Comparison of ENCODE assay signal across 18 mouse cellular contexts in genomic region chr15:38402762-38403161, GRCm38 (mm10).
A peak's percentile ranks its signal among the peaks of the same experiment; 100 is the strongest.
DNase-seq lines count a peak whose midpoint lies in the region; TF ChIP-seq lines count a peak whose summit lies in the region.
"Had no signal": no experiment of that assay in that cellular context is flagged by ENCODE, and none has a peak within 500 bp of the region (broad histone marks: within the 10 kb centered on the region; RNA-seq: fewer than 3 reads in every experiment).

No protein-coding gene starts in this region.

- WGBS in lung, adult 2 months, result 74% methylated on average over 1 of the region's 1 CpGs

- H3K4me3 ChIP-seq in MEL (ENCODE audit: control insufficient read depth in 1 of 2, insufficient read depth in 1 of 2, low read depth in 2 of 2, low read length in 2 of 2), result no peak overlapping the region
- no peak overlapping the region for H3K4me3 ChIP-seq in lung, adult 2 months (replicated peaks; ENCODE audit: extremely low read depth, low read depth, low read length)

- TF ChIP-seq POLR2A in MEL (IDR thresholded peaks at IDR 0.05; ENCODE audit: control insufficient read depth in 1 of 2, insufficient read depth in 1 of 2, low read depth in 1 of 2, low read length in 2 of 2, poor library complexity in 1 of 2), result no peak
- no peak for TF ChIP-seq POLR2A in lung, adult 2 months (IDR thresholded peaks at IDR 0.05; ENCODE audit: borderline replicate concordance, extremely low read depth, low read depth, low read length)

- DNase-seq in MEL (ENCODE audit: low read depth, low spot score) (peak; percentile 71), MEL-GATA-1-ER (ENCODE audit: extremely low read depth, low read depth) (peak; percentile 66)
- no peak for DNase-seq in lung, adult 2 months
- no peak for DNase-seq in lung, adult 18-20 months
- DNase-seq: adrenal gland, adult 2 months; adrenal gland, adult 8-10 months; adrenal gland, postnatal 10 days; adrenal gland, postnatal 14 days; adrenal gland, postnatal 25 days; adrenal gland, postnatal 36 days; B cell, adult 2 months; cerebellum, adult 11 months; cerebellum, adult 11-12 months; cerebellum, adult 18-20 months; cerebellum, adult 2 months; cerebellum, adult 8-10 months had no signal

- H3K36me3 ChIP-seq in MEL (ENCODE audit: control insufficient read depth in 1 of 2, insufficient read depth in 2 of 2, low read length in 2 of 2), result peaks cover 0 to 27% of the 10 kb centered on the region in 2 experiments; a peak in 2 of 4 replicates
- H3K36me3 ChIP-seq: G1E had no signal

- TF ChIP-seq CTCF in MEL (IDR thresholded peaks at IDR 0.05 in 2 of 3, conservative IDR thresholded peaks at IDR 0.05 in 1 of 3; ENCODE audit: control insufficient read depth in 1 of 3, insufficient read depth in 1 of 3, low read depth in 2 of 3, low read length in 3 of 3, poor library complexity in 1 of 3, severe bottlenecking in 1 of 3), result no peak
- no peak for TF ChIP-seq CTCF in lung, adult 2 months (IDR thresholded peaks at IDR 0.05; ENCODE audit: insufficient read depth, low read length)

- TF ChIP-seq RAD21 in MEL (IDR thresholded peaks at IDR 0.05; ENCODE audit: low read depth, low read length), result no peak

- H3K9me3 ChIP-seq in MEL (replicated peaks; ENCODE audit: insufficient read depth, low read length), result no peaks in the 10 kb centered on the region
- H3K9me3 ChIP-seq: G1E had no signal

- peak; percentile 83 to 93 for TF ChIP-seq EP300 in MEL (IDR thresholded peaks at IDR 0.05; ENCODE audit: low read depth in 1 of 2, low read length in 2 of 2)

- H3K4me1 ChIP-seq in MEL (ENCODE audit: control insufficient read depth in 1 of 2, insufficient read depth in 2 of 2, low read length in 2 of 2), result peaks cover 9 to 29% of the 10 kb centered on the region in 2 experiments
- no peaks in the 10 kb centered on the region for H3K4me1 ChIP-seq in lung, adult 2 months (ENCODE audit: control insufficient read depth, insufficient read depth, low read length)

- no peak overlapping the region for H3K27ac ChIP-seq in MEL (ENCODE audit: control insufficient read depth, low read depth, low read length)

- no peaks in the 10 kb centered on the region for H3K79me2 ChIP-seq in MEL (ENCODE audit: control insufficient read depth, insufficient read depth, low read length, poor library complexity)

- no peak overlapping the region for H3K9ac ChIP-seq in MEL (ENCODE audit: control insufficient read depth, low read depth, low read length, poor library complexity, severe bottlenecking)

- peaks cover 1 to 5% of the 10 kb centered on the region in 2 experiments; a peak in 2 of 4 replicates for H3K27me3 ChIP-seq in MEL (ENCODE audit: control insufficient read depth in 1 of 2, insufficient read depth in 2 of 2, low read length in 2 of 2)
- H3K27me3 ChIP-seq: Patski had no signal

TF ChIP-seq in MEL, 35 proteins besides CTCF, POLR2A, EP300 and RAD21:
- no peak for TF ChIP-seq GABPA (IDR thresholded peaks at IDR 0.05; ENCODE audit: low read depth, low read length)
- TF ChIP-seq TCF12 (IDR thresholded peaks at IDR 0.05; ENCODE audit: low read depth, low read length), result peak; percentile 73; the same call in 1 of the 2 replicates
- no peak for TF ChIP-seq SMC3 (IDR thresholded peaks at IDR 0.05; ENCODE audit: low read depth, low read length)
- no peak for TF ChIP-seq ZMIZ1 (IDR thresholded peaks at IDR 0.05; ENCODE audit: low read depth, low read length)
- no peak for TF ChIP-seq KAT2A (conservative IDR thresholded peaks at IDR 0.05; ENCODE audit: low read depth, low read length)
- no peak for TF ChIP-seq NRF1 (IDR thresholded peaks at IDR 0.05; ENCODE audit: insufficient read depth, low read depth, low read length, poor library complexity, severe bottlenecking)
- TF ChIP-seq ETS1 (IDR thresholded peaks at IDR 0.05; ENCODE audit: low read depth, low read length), result peak; percentile 77; the same call in 1 of the 2 replicates
- TF ChIP-seq BHLHE40 (IDR thresholded peaks at IDR 0.05; ENCODE audit: borderline replicate concordance, low read depth, low read length), result no peak
- no peak for TF ChIP-seq CHD2 (IDR thresholded peaks at IDR 0.05; ENCODE audit: low read length)
- TF ChIP-seq TAL1 (IDR thresholded peaks at IDR 0.05; ENCODE audit: low read length), result peak; percentile 60
- no peak for TF ChIP-seq POLR2AphosphoS5 (IDR thresholded peaks at IDR 0.05; ENCODE audit: borderline replicate concordance, low read depth, low read length)
- TF ChIP-seq MAFK (IDR thresholded peaks at IDR 0.05; ENCODE audit: borderline replicate concordance, low read depth, low read length), result no peak
- no peak for TF ChIP-seq MAZ (IDR thresholded peaks at IDR 0.05; ENCODE audit: low read depth, low read length)
- no peak for TF ChIP-seq MXI1 (IDR thresholded peaks at IDR 0.05; ENCODE audit: low read depth, low read length)
- no peak for TF ChIP-seq E2F4 (IDR thresholded peaks at IDR 0.05; ENCODE audit: borderline replicate concordance, low read depth, low read length)
- no peak for TF ChIP-seq UBTF (IDR thresholded peaks at IDR 0.05; ENCODE audit: borderline replicate concordance, insufficient read depth, low read depth, low read length)
- peak; percentile 82; the same call in 1 of the 2 replicates for TF ChIP-seq MYC (IDR thresholded peaks at IDR 0.05; ENCODE audit: low read depth, low read length)
- TF ChIP-seq ZNF384 (IDR thresholded peaks at IDR 0.05; ENCODE audit: low read depth, low read length), result no peak
- no peak for TF ChIP-seq USF2 (IDR thresholded peaks at IDR 0.05; ENCODE audit: borderline replicate concordance in 1 of 2, insufficient read depth in 1 of 2, low read depth in 1 of 2, low read length in 2 of 2)
- no peak for TF ChIP-seq MAX (IDR thresholded peaks at IDR 0.05; ENCODE audit: low read length)
- TF ChIP-seq MYB (IDR thresholded peaks at IDR 0.05; ENCODE audit: low read depth, low read length), result no peak
- no peak for TF ChIP-seq NELFE (IDR thresholded peaks at IDR 0.05; ENCODE audit: low read depth, low read length)
- peak; percentile 77; the same call in 1 of the 2 replicates for TF ChIP-seq ZKSCAN1 (IDR thresholded peaks at IDR 0.05; ENCODE audit: low read depth, low read length)
- no peak for TF ChIP-seq JUND (IDR thresholded peaks at IDR 0.05; ENCODE audit: low read depth, low read length)
- TF ChIP-seq CHD1 (IDR thresholded peaks at IDR 0.05; ENCODE audit: low read depth, low read length), result no peak
- no peak for TF ChIP-seq POLR2AphosphoS2 (IDR thresholded peaks at IDR 0.05; ENCODE audit: low read length)
- TF ChIP-seq HCFC1 (IDR thresholded peaks at IDR 0.05; ENCODE audit: low read depth, low read length), result no peak
- peak; percentile 90 for TF ChIP-seq GATA1 (IDR thresholded peaks at IDR 0.05; ENCODE audit: low read depth, low read length)
- TF ChIP-seq MEF2A (IDR thresholded peaks at IDR 0.05; ENCODE audit: extremely low read depth, insufficient replicate concordance, low read depth, low read length, poor library complexity, severe bottlenecking), result no peak
- no peak for TF ChIP-seq ZC3H11A (IDR thresholded peaks at IDR 0.05; ENCODE audit: low read depth, low read length)
- TF ChIP-seq USF1 (IDR thresholded peaks at IDR 0.05; ENCODE audit: low read depth, low read length), result 0 out of 2 replicates have a peak, but pooled peaks have one; percentile 20
- TF ChIP-seq ELF1 (IDR thresholded peaks at IDR 0.05; ENCODE audit: low read depth, low read length), result no peak
- no peak for TF ChIP-seq TBP (IDR thresholded peaks at IDR 0.05; ENCODE audit: low read depth, low read length)
- peak; percentile 67 for TF ChIP-seq SIN3A (IDR thresholded peaks at IDR 0.05; ENCODE audit: low read length)
- TF ChIP-seq RCOR1 (IDR thresholded peaks at IDR 0.05; ENCODE audit: low read depth, low read length), result peak; percentile 83

Comparison
In these comparisons a context has a peak if more than half of its experiments do, and no peak if none do; other contexts are left out.
1. DNase-seq: peak in MEL (single experiment) and MEL-GATA-1-ER (single experiment); none in lung, adult 2 months (single experiment) and lung, adult 18-20 months (0 of 2).